Mouse (Mus musculus) forebrain, embryonic 16.5 days (tissue): Measurements from ENCODE around the gene Dpm1. TPM values are rescaled to one million over a fixed set of nuclear protein-coding genes. Genes with fewer than 3 reads are reported as not detected.

Experiments
- microRNA-seq: library from miRNA; unstranded; fragments of <30 nt; microRNA quantifications from one replicate; pipeline ENCODE4, GENCODE M21; 2017
- polyA plus RNA-seq: library from polyadenylated mRNA; unstranded; fragments of >200 nt; fragmentation: Nextera tagmentation; extraction: Ambion mirVana; gene quantifications from 2 replicates; pipeline ENCODE4 v1.2.1, GENCODE M21; 2015

Gene Dpm1
- polyA plus RNA-seq, 1 experiment from 2014 or later: 65.9 TPM

Small RNA genes lying within 50 kb of the gene (microRNA-seq; reads per million reads assigned to microRNA genes)
- not detected for gene Gm24561

Other genes with a start within 250 kb of the Dpm1 start
- gene Ripor3, start 220.0 kb downstream of the Dpm1 start, polyA plus RNA-seq: 0.26 and 0.37 TPM in 2 replicates
- gene Pard6b, start 149.6 kb downstream of the Dpm1 start, polyA plus RNA-seq: 6.1 and 6.2 TPM in 2 replicates
- 2.8 and 3.6 TPM in 2 replicates for gene Adnp, start 23.5 kb downstream of the Dpm1 start, polyA plus RNA-seq
- 23.8 and 24.4 TPM in 2 replicates for gene Gm20716, start 227 bp downstream of the Dpm1 start, polyA plus RNA-seq
- 6.9 and 7.7 TPM in 2 replicates for gene Mocs3, start within 50 bp of the Dpm1 start, polyA plus RNA-seq
- 15.3 and 16.1 TPM in 2 replicates for gene Kcng1, start 51.1 kb upstream of the Dpm1 start, polyA plus RNA-seq